Mouse (Mus musculus) hindbrain, postnatal 0 days (tissue): ENCODE measurements at regions not wholly inside any gene's neighbourhood (a gene's known extent, or its start where the extent isn't known, plus 50 kb on each side); places are given as distances from the start of the nearest gene placed in this dataset.

Source experiments
- ATAC-seq: fragments of 200-750 bp; cut with Nextera tagmentation; 2 replicates; pipeline ENCODE4 v1.8.0; 2017; ENCODE audit warnings: mild to moderate bottlenecking, moderate TSS enrichment, moderate library complexity
- DNase-seq: peaks from one replicate; pipeline ENCODE4 v3.0.0-alpha.2; 2015; ENCODE audit warnings: low spot score
- H3K27ac ChIP-seq: fragments of 300-500 bp; sonication (generic); 2 replicates; pipeline ENCODE4 v1.5.1; 2014; ENCODE audit warnings: mild to moderate bottlenecking
- H3K27me3 ChIP-seq: fragments of 300-500 bp; sonication (generic); 2 replicates; pipeline ENCODE4 v1.6.1; 2014; ENCODE audit warnings: low read length, mixed read lengths; ENCODE audit not compliant: insufficient read depth
- H3K36me3 ChIP-seq: fragments of 300-500 bp; sonication (generic); 2 replicates; pipeline ENCODE4 v1.6.1; 2014; ENCODE audit warnings: low read length, mixed read lengths; ENCODE audit not compliant: insufficient read depth
- H3K4me1 ChIP-seq: fragments of 300-500 bp; sonication (generic); 2 replicates; pipeline ENCODE4 v1.6.1; 2014; ENCODE audit warnings: antibody characterized with exemption, low read length, mixed read lengths; ENCODE audit not compliant: insufficient read depth
- H3K4me2 ChIP-seq: fragments of 300-500 bp; sonication (generic); 2 replicates; pipeline ENCODE4 v1.6.1; 2014; ENCODE audit warnings: low read depth, mild to moderate bottlenecking, low read length, moderate library complexity, mixed read lengths
- H3K4me3 ChIP-seq: fragments of 300-500 bp; sonication (generic); 2 replicates; pipeline ENCODE4 v1.5.1; 2014; ENCODE audit warnings: low read length
- H3K9ac ChIP-seq: fragments of 300-500 bp; sonication (generic); replicated peaks from 2 replicates; pipeline ENCODE4 v1.6.1; 2014; ENCODE audit warnings: mild to moderate bottlenecking, low read length, moderate library complexity, mixed read lengths
- H3K9me3 ChIP-seq: fragments of 300-500 bp; sonication (generic); 2 replicates; pipeline ENCODE4 v1.6.1; 2016; ENCODE audit warnings: low read length, mixed read lengths
- CTCF ChIP-seq: IDR thresholded peaks from 2 replicates; pipeline ENCODE4 v1.5.1; 2016; ENCODE audit warnings: antibody characterized with exemption, control low read depth, low read depth
- WGBS: fragments of 180-500 bp; shearing (Covaris S2); extraction: QIAGEN DNeasy Blood & Tissue Kit; methylation state at CpG from one replicate; pipeline ENCODE4 v1.1.7; 2014; 5-methylcytosine and 5-hydroxymethylcytosine counted together

GRCm38 (mm10) chr2:117968731-117969130 lies 142.9 kb upstream of the Thbs1 start:
- H3K36me3 ChIP-seq = no peaks in the 10 kb centered on the region
- no peak overlapping the region for H3K4me3 ChIP-seq
- no peaks in the 10 kb centered on the region for H3K27me3 ChIP-seq
- no peaks in the 10 kb centered on the region for H3K4me1 ChIP-seq
- TF ChIP-seq CTCF = no peak
- no peak for ATAC-seq
- H3K4me2 ChIP-seq = no peak overlapping the region
- no peak overlapping the region for H3K27ac ChIP-seq
- DNase-seq = no peak
- 100% methylated on average over 1 of the region's 1 CpGs for WGBS
- H3K9me3 ChIP-seq = no peaks in the 10 kb centered on the region
- H3K9ac ChIP-seq = no peak overlapping the region

GRCm38 (mm10) chr2:117970631-117971030 lies 141.0 kb upstream of the Thbs1 start:
- Histone ChIP-seq H3K9me3 (no peaks in the 10 kb centered on the region), H3K36me3 (no peaks in the 10 kb centered on the region), H3K9ac (no peak overlapping the region), H3K27ac (no peak overlapping the region), H3K4me2 (no peak overlapping the region), H3K4me1 (no peaks in the 10 kb centered on the region), H3K27me3 (no peaks in the 10 kb centered on the region), H3K4me3 (no peak overlapping the region)
- no peak for TF ChIP-seq CTCF
- WGBS = 88% methylated on average over 5 of the region's 5 CpGs
- DNase-seq = no peak
- ATAC-seq = no peak

GRCm38 (mm10) chr2:117977033-117977432 lies 134.6 kb upstream of the Thbs1 start:
- TF ChIP-seq CTCF = no peak
- H3K4me1 ChIP-seq = no peaks in the 10 kb centered on the region
- H3K9ac ChIP-seq = no peak overlapping the region
- no peaks in the 10 kb centered on the region for H3K9me3 ChIP-seq
- DNase-seq (no peak), ATAC-seq (no peak)
- WGBS = 90% methylated on average over 9 of the region's 9 CpGs
- no peak overlapping the region for H3K27ac ChIP-seq
- H3K27me3 ChIP-seq = no peaks in the 10 kb centered on the region
- no peak overlapping the region for H3K4me2 ChIP-seq
- H3K4me3 ChIP-seq = no peak overlapping the region
- H3K36me3 ChIP-seq = no peaks in the 10 kb centered on the region

- Histone ChIP-seq H3K36me3 (no peaks in the 10 kb centered on the region), H3K4me1 (no peaks in the 10 kb centered on the region), H3K27me3 (no peaks in the 10 kb centered on the region), H3K4me2 (no peak overlapping the region), H3K9ac (no peak overlapping the region), H3K9me3 (no peaks in the 10 kb centered on the region), H3K4me3 (no peak overlapping the region), H3K27ac (no peak overlapping the region)
- 94% methylated on average over 2 of the region's 2 CpGs for WGBS
- DNase-seq (no peak), ATAC-seq (no peak)
- TF ChIP-seq CTCF = no peak
Observed at GRCm38 (mm10) chr2:117980856-117981255, 130.8 kb upstream of the Thbs1 start.

GRCm38 (mm10) chr2:117984569-117984968 lies 127.1 kb upstream of the Thbs1 start:
- 95% methylated on average over 5 of the region's 5 CpGs for WGBS
- ATAC-seq = no peak
- Histone ChIP-seq H3K9ac (no peak overlapping the region), H3K27ac (no peak overlapping the region), H3K4me2 (no peak overlapping the region), H3K27me3 (no peaks in the 10 kb centered on the region), H3K9me3 (no peaks in the 10 kb centered on the region), H3K4me1 (no peaks in the 10 kb centered on the region), H3K36me3 (no peaks in the 10 kb centered on the region), H3K4me3 (no peak overlapping the region)
- TF ChIP-seq CTCF = no peak
- no peak for DNase-seq

- no peaks in the 10 kb centered on the region for H3K27me3 ChIP-seq
- no peak overlapping the region for H3K9ac ChIP-seq
- no peaks in the 10 kb centered on the region for H3K4me1 ChIP-seq
- ATAC-seq = no peak
- no peaks in the 10 kb centered on the region for H3K9me3 ChIP-seq
- no peak for DNase-seq
- H3K27ac ChIP-seq = no peak overlapping the region
- no peak for TF ChIP-seq CTCF
- no peak overlapping the region for H3K4me2 ChIP-seq
- no peaks in the 10 kb centered on the region for H3K36me3 ChIP-seq
- 66% methylated on average over 10 of the region's 10 CpGs for WGBS
- H3K4me3 ChIP-seq = no peak overlapping the region
Observed at GRCm38 (mm10) chr2:117987426-117988215, 124.1 kb upstream of the Thbs1 start.

GRCm38 (mm10) chr2:117988396-117989173 lies 123.1 kb upstream of the Thbs1 start:
- no peaks in the 10 kb centered on the region for H3K9me3 ChIP-seq
- 69% methylated on average over 11 of the region's 11 CpGs for WGBS
- no peaks in the 10 kb centered on the region for H3K36me3 ChIP-seq
- no peak for TF ChIP-seq CTCF
- no peaks in the 10 kb centered on the region for H3K4me1 ChIP-seq
- no peak overlapping the region for H3K27ac ChIP-seq
- ATAC-seq (no peak), DNase-seq (no peak)
- no peak overlapping the region for H3K9ac ChIP-seq
- no peak overlapping the region for H3K4me3 ChIP-seq
- H3K27me3 ChIP-seq = no peaks in the 10 kb centered on the region
- H3K4me2 ChIP-seq = no peak overlapping the region
